Mouse (Mus musculus) stomach, postnatal 0 days (tissue): ENCODE data around the gene Slc25a13. TPM values are rescaled to one million over a fixed set of nuclear protein-coding genes. Genes with fewer than 3 reads are reported as not detected.

Source experiments
- ATAC-seq: fragments of 200-750 bp; cut with Nextera tagmentation; 2 replicates; pipeline ENCODE4 v1.8.0; 2017; ENCODE audit not compliant: low FRiP score, low TSS enrichment
- DNase-seq: peaks from one replicate; pipeline ENCODE4 v3.0.0-alpha.2; 2016; ENCODE audit warnings: low spot score
- H3K27ac ChIP-seq: fragments of 300-500 bp; sonication (generic); replicated peaks from 2 replicates; pipeline ENCODE4 v1.5.1; 2014; ENCODE audit warnings: mild to moderate bottlenecking, control low read depth
- H3K27me3 ChIP-seq: fragments of 300-500 bp; sonication (generic); 2 replicates; pipeline ENCODE4 v1.6.1; 2014; ENCODE audit warnings: low read length; ENCODE audit not compliant: control insufficient read depth, insufficient read depth
- H3K36me3 ChIP-seq: fragments of 300-500 bp; sonication (generic); 2 replicates; pipeline ENCODE4 v1.6.1; 2014; ENCODE audit warnings: low read length, mixed read lengths; ENCODE audit not compliant: control insufficient read depth, insufficient read depth
- H3K4me1 ChIP-seq: fragments of 300-500 bp; sonication (generic); replicated peaks from 2 replicates; pipeline ENCODE4 v1.6.1; 2014; ENCODE audit warnings: antibody characterized with exemption; ENCODE audit not compliant: control insufficient read depth, insufficient read depth
- H3K4me2 ChIP-seq: fragments of 300-500 bp; sonication (generic); replicated peaks from 2 replicates; pipeline ENCODE4 v1.6.1; 2014; ENCODE audit warnings: low read depth, mild to moderate bottlenecking, control low read depth, moderate library complexity
- H3K4me3 ChIP-seq: fragments of 300-500 bp; sonication (generic); 2 replicates; pipeline ENCODE4 v1.5.1; 2014; ENCODE audit warnings: low read depth, low read length, control low read depth
- H3K9ac ChIP-seq: fragments of 300-500 bp; sonication (generic); 2 replicates; pipeline ENCODE4 v1.6.1; 2014; ENCODE audit warnings: mild to moderate bottlenecking, low read length, control low read depth, mixed read lengths
- H3K9me3 ChIP-seq: fragments of 300-500 bp; sonication (generic); 2 replicates; pipeline ENCODE4 v1.6.1; 2016; ENCODE audit warnings: low read length; ENCODE audit not compliant: control insufficient read depth
- CTCF ChIP-seq: IDR thresholded peaks from 2 replicates; pipeline ENCODE4 v1.5.1; 2016; ENCODE audit warnings: antibody characterized with exemption, low read depth, mild to moderate bottlenecking, moderate library complexity
- EP300 ChIP-seq: optimal IDR thresholded peaks from 2 replicates; pipeline ENCODE3; 2016; ENCODE audit warnings: antibody characterized with exemption
- WGBS: fragments of 180-500 bp; shearing (Covaris S2); extraction: QIAGEN DNeasy Blood & Tissue Kit; methylation state at CpG from one replicate; pipeline ENCODE4 v1.1.7; 2014; 5-methylcytosine and 5-hydroxymethylcytosine counted together
- polyA plus RNA-seq: library from polyadenylated mRNA; unstranded; fragments of >200 nt; fragmentation: Nextera tagmentation; extraction: Ambion mirVana; gene quantifications from 2 replicates; pipeline ENCODE4 v1.2.1, GENCODE M21; 2015

Slc25a13 gene
- polyA plus RNA-seq, 1 experiment from 2014 or later = 18.5 TPM

- Histone ChIP-seq H3K36me3 (no peaks in the 10 kb centered on the region), H3K27ac (no peak overlapping the region), H3K27me3 (no peaks in the 10 kb centered on the region), H3K4me1 (no peaks in the 10 kb centered on the region), H3K9me3 (no peaks in the 10 kb centered on the region), H3K4me2 (no peak overlapping the region), H3K9ac (no peak overlapping the region), H3K4me3 (no peak overlapping the region)
- DNase-seq = no peak
- WGBS = 44% methylated on average over 2 of the region's 2 CpGs
- no peak for TF ChIP-seq CTCF
- ATAC-seq = peak; percentile 53
Measured at GRCm38 (mm10) chr6:6149751-6150150, 67.2 kb downstream of the Slc25a13 start.

GRCm38 (mm10) chr6:6149329-6149728, 67.6 kb downstream of the Slc25a13 start:
- DNase-seq (no peak), ATAC-seq (no peak)
- no peak for TF ChIP-seq EP300
- no peak for TF ChIP-seq CTCF
- Histone ChIP-seq H3K4me1 (no peaks in the 10 kb centered on the region), H3K4me3 (no peak overlapping the region), H3K27ac (no peak overlapping the region), H3K36me3 (no peaks in the 10 kb centered on the region), H3K9me3 (no peaks in the 10 kb centered on the region), H3K9ac (no peak overlapping the region), H3K27me3 (no peaks in the 10 kb centered on the region), H3K4me2 (no peak overlapping the region)
- WGBS = 69% methylated on average over 3 of the region's 3 CpGs

GRCm38 (mm10) chr6:6145412-6145811, 71.6 kb downstream of the Slc25a13 start:
- H3K4me1 ChIP-seq = no peaks in the 10 kb centered on the region
- WGBS = 76% methylated on average over 13 of the region's 13 CpGs
- no peak overlapping the region for H3K27ac ChIP-seq
- H3K4me3 ChIP-seq = no peak overlapping the region
- H3K4me2 ChIP-seq = no peak overlapping the region
- H3K27me3 ChIP-seq = no peaks in the 10 kb centered on the region
- no peak overlapping the region for H3K9ac ChIP-seq
- H3K36me3 ChIP-seq = no peaks in the 10 kb centered on the region
- TF ChIP-seq EP300 = no peak
- H3K9me3 ChIP-seq = no peaks in the 10 kb centered on the region
- no peak for DNase-seq
- no peak for ATAC-seq

GRCm38 (mm10) chr6:6143525-6143924, 73.4 kb downstream of the Slc25a13 start:
- H3K27me3 ChIP-seq = no peaks in the 10 kb centered on the region
- no peaks in the 10 kb centered on the region for H3K9me3 ChIP-seq
- TF ChIP-seq EP300 (no peak), CTCF (no peak)
- DNase-seq (no peak), ATAC-seq (no peak)
- H3K4me3 ChIP-seq = no peak overlapping the region
- H3K4me2 ChIP-seq = no peak overlapping the region
- no peak overlapping the region for H3K9ac ChIP-seq
- 31% methylated on average over 7 of the region's 7 CpGs for WGBS
- no peaks in the 10 kb centered on the region for H3K36me3 ChIP-seq
- H3K4me1 ChIP-seq = no peaks in the 10 kb centered on the region
- no peak overlapping the region for H3K27ac ChIP-seq

- Histone ChIP-seq H3K4me3 (no peak overlapping the region), H3K36me3 (no peaks in the 10 kb centered on the region)
- WGBS = 69% methylated on average over 3 of the region's 3 CpGs
Measured at GRCm38 (mm10) chr6:6140370-6140769, 76.6 kb downstream of the Slc25a13 start.

GRCm38 (mm10) chr6:6139061-6139460, 77.9 kb downstream of the Slc25a13 start:
- H3K4me1 ChIP-seq = no peaks in the 10 kb centered on the region
- no peaks in the 10 kb centered on the region for H3K9me3 ChIP-seq
- no peak overlapping the region for H3K9ac ChIP-seq
- H3K27me3 ChIP-seq = no peaks in the 10 kb centered on the region
- H3K4me2 ChIP-seq = no peak overlapping the region
- H3K4me3 ChIP-seq = no peak overlapping the region
- DNase-seq (no peak), ATAC-seq (no peak)
- no peaks in the 10 kb centered on the region for H3K36me3 ChIP-seq
- TF ChIP-seq EP300 (no peak), CTCF (no peak)
- no peak overlapping the region for H3K27ac ChIP-seq
- 92% methylated on average over 5 of the region's 5 CpGs for WGBS

More at GRCm38 (mm10) chr6:6140370-6140769, 76.6 kb downstream of the Slc25a13 start:
- Histone ChIP-seq H3K9ac (no peak overlapping the region), H3K4me1 (no peaks in the 10 kb centered on the region), H3K27ac (no peak overlapping the region), H3K27me3 (no peaks in the 10 kb centered on the region), H3K4me2 (no peak overlapping the region), H3K9me3 (no peaks in the 10 kb centered on the region)
- ATAC-seq (no peak), DNase-seq (no peak)
- TF ChIP-seq CTCF (no peak), EP300 (no peak)
